Mouse (Mus musculus) adrenal gland, adult 8-10 months (tissue): ENCODE results near the gene Gnat3. TPM values are rescaled to one million over a fixed set of nuclear protein-coding genes. Genes with fewer than 3 reads are reported as not detected.

ENCODE experiments used
- DNase-seq: peaks from one replicate; pipeline ENCODE4 v3.0.0; 2022
- total RNA-seq, 4 experiments: library from RNA; stranded (reverse); gene quantifications; 2 replicates each; pipeline ENCODE4 v1.2.4; 2022

Gnat3 gene
- total RNA-seq, 4 experiments from 2014 or later = not detected

- no peak for DNase-seq
Measured at GRCm38 (mm10) chr5:18007067-18007466, 44.7 kb downstream of the Gnat3 start.

GRCm38 (mm10) chr5:18010301-18010700 lies 48.0 kb downstream of the Gnat3 start:
- DNase-seq = no peak

GRCm38 (mm10) chr5:18013196-18013595 lies 50.8 kb downstream of the Gnat3 start:
- DNase-seq = no peak

- no peak for DNase-seq
Measured at GRCm38 (mm10) chr5:18014209-18014829, 52.0 kb downstream of the Gnat3 start.

GRCm38 (mm10) chr5:18023347-18023746 lies 61.0 kb downstream of the Gnat3 start:
- no peak for DNase-seq

- DNase-seq = no peak
Measured at GRCm38 (mm10) chr5:18027531-18027930, 65.2 kb downstream of the Gnat3 start.

GRCm38 (mm10) chr5:18035848-18036638 lies 73.7 kb downstream of the Gnat3 start:
- peak; percentile 50 for DNase-seq

GRCm38 (mm10) chr5:18043022-18043421 lies 80.7 kb downstream of the Gnat3 start:
- peak; percentile 36 for DNase-seq

GRCm38 (mm10) chr5:18048841-18049240 lies 86.5 kb downstream of the Gnat3 start:
- DNase-seq = no peak

- DNase-seq = no peak
Measured at GRCm38 (mm10) chr5:18055323-18055722, 93.0 kb downstream of the Gnat3 start.

Other genes starting within 250 kb of the Gnat3 start
- gene Cd36, start 73.7 kb upstream of the Gnat3 start, total RNA-seq = 100 to 1,000 TPM; 238 to 581 (median 508) TPM